Mouse (Mus musculus): ENCODE data around the gene Lin7b. TPM values are rescaled to one million over a fixed set of nuclear protein-coding genes. Genes with fewer than 3 reads are reported as not detected.

The Lin7b gene
- total and polyA plus RNA-seq, 3 experiments: 1.3 to 3.8 TPM; not detected in 1

- no peaks in the 10 kb centered on the region for H3K9me3 ChIP-seq (replicated peaks; ENCODE audit: insufficient read depth, low read length)
- no peak overlapping the region for H3K27ac ChIP-seq (ENCODE audit: control insufficient read depth, low read depth, low read length)
- no peaks in the 10 kb centered on the region; a peak in 1 of 4 replicates for H3K36me3 ChIP-seq (ENCODE audit: control insufficient read depth in 1 of 2, insufficient read depth in 2 of 2, low read length in 2 of 2)
- no peak for DNase-seq (ENCODE audit: low read depth, low spot score)
- no peaks in the 10 kb centered on the region for H3K79me2 ChIP-seq (ENCODE audit: control insufficient read depth, insufficient read depth, low read length, poor library complexity)
- H3K4me3 ChIP-seq (ENCODE audit: control insufficient read depth in 1 of 2, insufficient read depth in 1 of 2, low read depth in 2 of 2, low read length in 2 of 2): no peak overlapping the region
- TF ChIP-seq MYB (IDR thresholded peaks at IDR 0.05; ENCODE audit: low read depth, low read length): no peak
- TF ChIP-seq NRF1 (IDR thresholded peaks at IDR 0.05; ENCODE audit: insufficient read depth, low read depth, low read length, poor library complexity, severe bottlenecking): no peak
- no peak for TF ChIP-seq GABPA (IDR thresholded peaks at IDR 0.05; ENCODE audit: low read depth, low read length)
- no peak for TF ChIP-seq MAFK (IDR thresholded peaks at IDR 0.05; ENCODE audit: borderline replicate concordance, low read depth, low read length)
- TF ChIP-seq E2F4 (IDR thresholded peaks at IDR 0.05; ENCODE audit: borderline replicate concordance, low read depth, low read length): no peak
- no peak for TF ChIP-seq MYC (IDR thresholded peaks at IDR 0.05; ENCODE audit: low read depth, low read length)
- TF ChIP-seq USF2 (IDR thresholded peaks at IDR 0.05; ENCODE audit: borderline replicate concordance in 1 of 2, insufficient read depth in 1 of 2, low read depth in 1 of 2, low read length in 2 of 2): no peak
- no peak for TF ChIP-seq POLR2A (IDR thresholded peaks at IDR 0.05; ENCODE audit: control insufficient read depth in 1 of 2, insufficient read depth in 1 of 2, low read depth in 1 of 2, low read length in 2 of 2, poor library complexity in 1 of 2)
- no peak for TF ChIP-seq ZNF384 (IDR thresholded peaks at IDR 0.05; ENCODE audit: low read depth, low read length)
- no peak for TF ChIP-seq GATA1 (IDR thresholded peaks at IDR 0.05; ENCODE audit: low read depth, low read length)
- TF ChIP-seq MAZ (IDR thresholded peaks at IDR 0.05; ENCODE audit: low read depth, low read length): no peak
- TF ChIP-seq JUND (IDR thresholded peaks at IDR 0.05; ENCODE audit: low read depth, low read length): no peak
- TF ChIP-seq NELFE (IDR thresholded peaks at IDR 0.05; ENCODE audit: low read depth, low read length): no peak
- TF ChIP-seq CTCF (IDR thresholded peaks at IDR 0.05 in 2 of 3, conservative IDR thresholded peaks at IDR 0.05 in 1 of 3; ENCODE audit: control insufficient read depth in 1 of 3, insufficient read depth in 1 of 3, low read depth in 2 of 3, low read length in 3 of 3, poor library complexity in 1 of 3, severe bottlenecking in 1 of 3): no peak
- TF ChIP-seq RAD21 (IDR thresholded peaks at IDR 0.05; ENCODE audit: low read depth, low read length): no peak
- TF ChIP-seq BHLHE40 (IDR thresholded peaks at IDR 0.05; ENCODE audit: borderline replicate concordance, low read depth, low read length): no peak
- TF ChIP-seq TBP (IDR thresholded peaks at IDR 0.05; ENCODE audit: low read depth, low read length): no peak
- TF ChIP-seq SMC3 (IDR thresholded peaks at IDR 0.05; ENCODE audit: low read depth, low read length): no peak
- peaks cover 0 to 3% of the 10 kb centered on the region in 2 experiments; a peak in 2 of 4 replicates for H3K27me3 ChIP-seq (ENCODE audit: control insufficient read depth in 1 of 2, insufficient read depth in 2 of 2, low read length in 2 of 2)
- no peak overlapping the region for H3K9ac ChIP-seq (ENCODE audit: control insufficient read depth, low read depth, low read length, poor library complexity, severe bottlenecking)
- peaks cover 3 to 7% of the 10 kb centered on the region in 2 experiments; a peak in 1 of 4 replicates for H3K4me1 ChIP-seq (ENCODE audit: control insufficient read depth in 1 of 2, insufficient read depth in 2 of 2, low read length in 2 of 2)
Observed at GRCm38 (mm10) chr7:45408351-45408750, 38.0 kb upstream of the Lin7b start.

GRCm38 (mm10) chr7:45407836-45408235, 37.5 kb upstream of the Lin7b start:
- TF ChIP-seq ZC3H11A (IDR thresholded peaks at IDR 0.05; ENCODE audit: low read depth, low read length) (no peak), RAD21 (IDR thresholded peaks at IDR 0.05; ENCODE audit: low read depth, low read length) (no peak), SMC3 (IDR thresholded peaks at IDR 0.05; ENCODE audit: low read depth, low read length) (no peak), ETS1 (IDR thresholded peaks at IDR 0.05; ENCODE audit: low read depth, low read length) (no peak), MAX (IDR thresholded peaks at IDR 0.05; ENCODE audit: low read length) (no peak), TBP (IDR thresholded peaks at IDR 0.05; ENCODE audit: low read depth, low read length) (no peak)
- Histone ChIP-seq H3K27ac (ENCODE audit: control insufficient read depth, low read depth, low read length) (no peak overlapping the region), H3K9me3 (replicated peaks; ENCODE audit: insufficient read depth, low read length) (no peaks in the 10 kb centered on the region), H3K9ac (ENCODE audit: control insufficient read depth, low read depth, low read length, poor library complexity, severe bottlenecking) (no peak overlapping the region), H3K79me2 (ENCODE audit: control insufficient read depth, insufficient read depth, low read length, poor library complexity) (no peaks in the 10 kb centered on the region), H3K4me1 (ENCODE audit: control insufficient read depth in 1 of 2, insufficient read depth in 2 of 2, low read length in 2 of 2) (peaks cover 0 to 3% of the 10 kb centered on the region in 2 experiments; a peak in 1 of 4 replicates), H3K27me3 (ENCODE audit: control insufficient read depth in 1 of 2, insufficient read depth in 2 of 2, low read length in 2 of 2) (peaks cover 0 to 3% of the 10 kb centered on the region in 2 experiments; a peak in 2 of 4 replicates), H3K4me3 (ENCODE audit: control insufficient read depth in 1 of 2, insufficient read depth in 1 of 2, low read depth in 2 of 2, low read length in 2 of 2) (no peak overlapping the region), H3K36me3 (ENCODE audit: control insufficient read depth in 1 of 2, insufficient read depth in 2 of 2, low read length in 2 of 2) (no peaks in the 10 kb centered on the region)
- no peak for DNase-seq (ENCODE audit: low read depth, low spot score)

All from MEL (cell line).